Mouse (Mus musculus): ENCODE measurements at regions not wholly inside any gene's neighbourhood (a gene's known extent, or its start where the extent isn't known, plus 50 kb on each side); places are given as distances from the start of the nearest gene placed in this dataset.

DNA sequence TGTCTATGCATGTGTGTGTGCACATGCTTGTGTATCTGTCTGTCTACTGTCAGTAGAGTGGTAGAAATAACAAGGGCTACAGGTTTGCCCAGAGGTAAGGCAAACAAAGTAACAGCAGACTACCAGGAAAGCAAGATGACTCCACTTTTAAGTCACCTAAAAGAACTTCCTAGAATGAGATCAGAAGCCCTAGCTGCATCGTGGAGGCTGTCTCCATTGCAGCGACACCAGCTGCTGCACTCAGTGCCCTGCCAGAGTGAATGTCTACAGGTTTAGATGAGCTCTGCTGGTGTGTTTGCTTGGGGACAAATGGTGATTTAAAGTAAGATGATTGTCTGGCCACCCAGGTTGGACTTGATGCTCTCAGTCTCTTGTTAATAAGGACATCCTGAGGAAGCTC is 50.6 kb upstream of the Dusp10 start:
- DNase-seq (ENCODE audit: low read depth, low spot score) = no peak

DNA sequence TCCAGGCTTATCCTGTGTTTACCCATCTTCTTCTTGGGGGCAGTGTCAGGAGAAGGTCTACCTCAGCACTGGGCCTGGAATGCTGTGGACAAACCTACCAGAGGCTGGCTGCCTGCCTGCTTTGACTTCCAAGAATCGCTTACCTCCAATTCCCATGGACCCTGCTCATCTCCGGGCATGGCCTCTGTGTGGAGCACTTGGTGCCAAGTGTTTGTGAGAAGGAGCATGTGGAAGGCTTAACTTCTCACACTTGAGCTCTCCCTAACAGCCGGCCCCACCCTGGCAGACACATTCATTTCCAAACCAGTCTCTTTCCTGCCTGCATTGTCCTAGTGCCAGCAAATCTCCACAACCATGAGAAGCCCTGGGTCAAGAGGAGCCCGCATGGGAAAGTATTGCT is 49.8 kb upstream of the Dusp10 start:
- DNase-seq (ENCODE audit: low read depth, low spot score) = no peak

All from ZHBTc4 (cell line).